ENCODE assay signal across 8 mouse cellular contexts in genomic region chr1:100180050-100180449, GRCm38 (mm10).
A peak's percentile ranks its signal among the peaks of the same experiment; 100 is the strongest.
DNase-seq lines count a peak whose midpoint lies in the region; ATAC-seq and TF ChIP-seq lines count a peak whose summit lies in the region.

No protein-coding gene starts in this region.

- ATAC-seq in lung, postnatal 0 days, result peak; percentile 96
- ATAC-seq in erythroid progenitor cell, adult 5-6 weeks (replicated peaks; ENCODE audit: low FRiP score, poor library complexity, severe bottlenecking), result peak; percentile 77; the same call in 1 of the 2 replicates
- peak; percentile 99 for ATAC-seq in hindbrain, postnatal 0 days
- peak; percentile 97 for ATAC-seq in stomach, embryonic 16.5 days (ENCODE audit: insufficient read depth, low FRiP score)

- H3K4me1 ChIP-seq in lung, postnatal 0 days (ENCODE audit: insufficient read depth, low read depth, low read length), result no peaks in the 10 kb centered on the region
- no peaks in the 10 kb centered on the region for H3K4me1 ChIP-seq in hindbrain, postnatal 0 days (ENCODE audit: insufficient read depth, low read length)
- H3K4me1 ChIP-seq in stomach, embryonic 16.5 days (ENCODE audit: control insufficient read depth, insufficient read depth, low read length), result no peaks in the 10 kb centered on the region

- no peak for TF ChIP-seq CTCF in lung, postnatal 0 days (IDR thresholded peaks at IDR 0.05)
- no peak for TF ChIP-seq CTCF in hindbrain, postnatal 0 days (IDR thresholded peaks at IDR 0.05; ENCODE audit: low read depth)

- H3K9me3 ChIP-seq in lung, postnatal 0 days (ENCODE audit: low read length), result no peaks in the 10 kb centered on the region
- H3K9me3 ChIP-seq in hindbrain, postnatal 0 days (ENCODE audit: low read length), result no peaks in the 10 kb centered on the region
- no peaks in the 10 kb centered on the region for H3K9me3 ChIP-seq in stomach, embryonic 16.5 days (replicated peaks; ENCODE audit: control insufficient read depth, low read length)

- TF ChIP-seq EP300 in lung, postnatal 0 days (IDR thresholded peaks at IDR 0.05), result no peak

- H3K27me3 ChIP-seq in lung, postnatal 0 days (replicated peaks; ENCODE audit: insufficient read depth, low read length), result no peaks in the 10 kb centered on the region
- no peaks in the 10 kb centered on the region for H3K27me3 ChIP-seq in hindbrain, postnatal 0 days (ENCODE audit: insufficient read depth, low read length)
- no peaks in the 10 kb centered on the region for H3K27me3 ChIP-seq in stomach, embryonic 16.5 days (ENCODE audit: control insufficient read depth, insufficient read depth, low read length)

- 86% methylated on average over 5 of the region's 5 CpGs for WGBS in lung, postnatal 0 days
- WGBS in hindbrain, postnatal 0 days, result 89% methylated on average over 5 of the region's 5 CpGs
- WGBS in stomach, embryonic 16.5 days, result 89% methylated on average over 5 of the region's 5 CpGs

- H3K36me3 ChIP-seq in lung, postnatal 0 days (ENCODE audit: insufficient read depth, low read length), result no peaks in the 10 kb centered on the region
- H3K36me3 ChIP-seq in hindbrain, postnatal 0 days (ENCODE audit: insufficient read depth, low read length), result no peaks in the 10 kb centered on the region
- H3K36me3 ChIP-seq in stomach, embryonic 16.5 days (ENCODE audit: control insufficient read depth, insufficient read depth, low read length), result no peaks in the 10 kb centered on the region

- no peak overlapping the region for H3K4me3 ChIP-seq in lung, postnatal 0 days (ENCODE audit: low read depth, low read length)
- no peak overlapping the region for H3K4me3 ChIP-seq in hindbrain, postnatal 0 days (ENCODE audit: low read length)
- no peak overlapping the region for H3K4me3 ChIP-seq in stomach, embryonic 16.5 days (replicated peaks; ENCODE audit: low read length)

- peak; percentile 95 for DNase-seq in lung, postnatal 0 days (ENCODE audit: low spot score)
- DNase-seq in lung, postnatal 25 days (ENCODE audit: low spot score), result no peak
- DNase-seq in T-cell, adult 2 months (ENCODE audit: low spot score), result peak; percentile 31
- DNase-seq in hindbrain, postnatal 0 days (ENCODE audit: low spot score), result peak; percentile 79
- DNase-seq in lung, postnatal 14 days, result peak; percentile 31
- DNase-seq in cerebellum, adult 9-10 months, result no peak

- no peak overlapping the region for H3K9ac ChIP-seq in lung, postnatal 0 days (replicated peaks; ENCODE audit: low read depth)
- no peak overlapping the region for H3K9ac ChIP-seq in hindbrain, postnatal 0 days (replicated peaks; ENCODE audit: low read length)
- H3K9ac ChIP-seq in stomach, embryonic 16.5 days (ENCODE audit: low read length), result no peak overlapping the region

- H3K27ac ChIP-seq in lung, postnatal 0 days (ENCODE audit: low read length), result no peak overlapping the region
- no peak overlapping the region for H3K27ac ChIP-seq in hindbrain, postnatal 0 days
- no peak overlapping the region for H3K27ac ChIP-seq in stomach, embryonic 16.5 days (ENCODE audit: low read length)

- no peak overlapping the region for H3K4me2 ChIP-seq in lung, postnatal 0 days (replicated peaks; ENCODE audit: low read depth, low read length)
- H3K4me2 ChIP-seq in hindbrain, postnatal 0 days (ENCODE audit: low read depth, low read length), result no peak overlapping the region
- no peak overlapping the region for H3K4me2 ChIP-seq in stomach, embryonic 16.5 days (ENCODE audit: low read depth, low read length)

Comparison
In these comparisons a context has a peak if more than half of its experiments do, and no peak if none do; other contexts are left out.
1. DNase-seq: peak in lung, postnatal 0 days (single experiment), T-cell, adult 2 months (single experiment), hindbrain, postnatal 0 days (single experiment) and lung, postnatal 14 days (single experiment); none in lung, postnatal 25 days (single experiment) and cerebellum, adult 9-10 months (single experiment).
2. Peak in every context shown above with its lines, with median percentiles within 50 percentile points of each other: ATAC-seq.